ENCODE assay signal across 6 mouse cellular contexts in genomic region chr2:160427431-160427830, GRCm38 (mm10).
"Had no signal": no experiment of that assay in that cellular context is flagged by ENCODE, and none has a peak within 500 bp of the region (broad histone marks: within the 10 kb centered on the region; RNA-seq: fewer than 3 reads in every experiment).

No protein-coding gene starts in this region.

- DNase-seq: kidney, adult 2 months; kidney, postnatal 25 days; left cerebral cortex, postnatal 4 days; lung, adult 2 months; lung, postnatal 36 days; right cerebral cortex, postnatal 25 days had no signal
